Mouse (Mus musculus): ENCODE data around the gene Abca7. TPM values are rescaled to one million over a fixed set of nuclear protein-coding genes. Genes with fewer than 3 reads are reported as not detected.

Abca7 gene
- polyA plus RNA-seq, 1 experiment from 2014 or later: 2.2 TPM

DNA sequence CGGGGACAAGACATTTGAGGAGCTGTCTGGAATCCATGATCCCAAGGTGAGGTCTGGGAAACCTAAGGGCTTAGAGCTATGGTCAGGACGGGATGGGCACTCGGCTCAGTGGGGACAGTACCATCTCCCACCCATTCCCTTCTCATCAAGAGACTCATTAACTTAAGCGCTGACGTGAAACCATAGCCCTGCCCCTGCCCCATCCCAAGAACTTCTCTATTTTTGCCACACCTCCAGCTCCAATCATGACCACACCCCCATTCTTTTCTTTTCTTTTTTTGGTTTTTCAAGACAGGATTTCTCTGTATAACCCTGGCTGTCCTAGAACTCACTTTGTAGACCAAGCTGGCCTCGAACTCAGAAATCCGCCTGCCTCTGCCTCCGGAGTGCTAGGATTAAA lies 21.6 kb upstream of the Abca7 start:
- no peaks in the 10 kb centered on the region for H3K9me3 ChIP-seq
- peaks cover 66% of the 10 kb centered on the region for H3K36me3 ChIP-seq
- peaks cover 18% of the 10 kb centered on the region for H3K4me1 ChIP-seq
- no peak overlapping the region for H3K9ac ChIP-seq
- WGBS: 86% methylated on average over 8 of the region's 8 CpGs
- ATAC-seq (ENCODE audit: insufficient number of reproducible peaks, insufficient read depth, low FRiP score, low TSS enrichment, low read depth): no peak
- H3K4me3 ChIP-seq: no peak overlapping the region
- H3K27ac ChIP-seq: no peak overlapping the region
- peaks cover 15% of the 10 kb centered on the region for H3K27me3 ChIP-seq
- no peak overlapping the region for H3K4me2 ChIP-seq

DNA sequence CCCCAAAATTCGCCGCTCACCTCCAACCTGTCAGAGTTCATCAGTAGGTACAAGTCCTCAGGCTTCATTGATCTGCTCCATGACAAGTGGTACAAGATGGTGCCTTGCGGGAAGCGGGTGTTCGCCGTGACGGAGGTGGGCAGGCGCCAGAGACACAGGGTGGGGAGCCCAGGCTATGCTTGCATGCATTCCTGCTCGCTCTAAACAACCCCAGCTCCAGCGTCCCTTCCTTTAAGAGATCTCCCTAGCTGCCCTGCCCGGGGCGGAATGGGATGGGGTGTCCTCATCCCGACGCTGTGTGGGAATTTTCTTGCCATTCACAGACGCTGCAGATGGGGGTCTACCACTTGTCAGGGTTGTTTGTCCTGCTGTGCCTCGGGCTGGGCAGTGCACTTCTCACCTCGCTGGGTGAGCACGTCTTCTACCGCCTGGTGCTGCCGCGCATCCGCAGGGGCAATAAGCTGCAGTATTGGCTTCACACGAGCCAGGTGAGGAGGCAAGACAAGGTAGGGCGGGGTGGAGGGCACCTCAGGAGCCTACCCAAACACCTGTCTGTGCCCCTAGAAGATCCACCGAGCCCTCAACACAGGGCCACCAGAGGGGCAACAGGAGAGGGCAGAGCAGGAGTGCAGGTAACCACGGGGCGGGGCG lies 20.1 kb upstream of the Abca7 start:
- 87% methylated on average over 28 of the region's 28 CpGs for WGBS
- no peak overlapping the region for H3K9ac ChIP-seq
- peaks cover 70% of the 10 kb centered on the region for H3K36me3 ChIP-seq
- no peak for ATAC-seq (ENCODE audit: insufficient number of reproducible peaks, insufficient read depth, low FRiP score, low TSS enrichment, low read depth)
- no peak overlapping the region for H3K27ac ChIP-seq
- peaks cover 8% of the 10 kb centered on the region for H3K27me3 ChIP-seq
- no peak overlapping the region for H3K4me3 ChIP-seq
- H3K9me3 ChIP-seq: no peaks in the 10 kb centered on the region
- peaks cover 4% of the 10 kb centered on the region for H3K4me1 ChIP-seq
- H3K4me2 ChIP-seq: no peak overlapping the region

DNA sequence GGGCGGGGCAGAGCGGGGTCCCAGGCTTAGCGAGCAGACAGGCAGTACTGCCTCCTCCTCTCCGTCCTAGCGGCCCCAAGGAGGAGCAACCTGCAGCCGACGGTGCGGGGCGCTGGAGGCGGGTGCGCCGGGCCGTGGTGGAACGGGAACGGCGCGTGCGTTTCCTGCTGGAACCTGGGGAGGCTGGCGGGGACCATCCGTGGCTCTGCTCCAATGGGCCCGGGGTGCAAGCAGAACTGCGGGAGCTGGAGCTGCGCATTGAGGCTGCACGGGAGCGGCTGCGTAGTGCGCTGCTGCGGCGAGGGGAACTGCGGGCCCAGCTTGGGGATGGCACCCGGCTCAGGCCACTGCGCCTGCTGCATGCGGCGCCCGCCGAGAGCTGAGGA lies 19.6 kb upstream of the Abca7 start:
- H3K9me3 ChIP-seq: no peaks in the 10 kb centered on the region
- no peak overlapping the region for H3K27ac ChIP-seq
- H3K4me3 ChIP-seq: no peak overlapping the region
- H3K4me2 ChIP-seq: no peak overlapping the region
- no peak for ATAC-seq (ENCODE audit: insufficient number of reproducible peaks, insufficient read depth, low FRiP score, low TSS enrichment, low read depth)
- H3K4me1 ChIP-seq: peaks cover 4% of the 10 kb centered on the region
- 76% methylated on average over 31 of the region's 36 CpGs for WGBS
- H3K9ac ChIP-seq: no peak overlapping the region
- H3K27me3 ChIP-seq: peaks cover 3% of the 10 kb centered on the region
- peaks cover 75% of the 10 kb centered on the region for H3K36me3 ChIP-seq

DNA sequence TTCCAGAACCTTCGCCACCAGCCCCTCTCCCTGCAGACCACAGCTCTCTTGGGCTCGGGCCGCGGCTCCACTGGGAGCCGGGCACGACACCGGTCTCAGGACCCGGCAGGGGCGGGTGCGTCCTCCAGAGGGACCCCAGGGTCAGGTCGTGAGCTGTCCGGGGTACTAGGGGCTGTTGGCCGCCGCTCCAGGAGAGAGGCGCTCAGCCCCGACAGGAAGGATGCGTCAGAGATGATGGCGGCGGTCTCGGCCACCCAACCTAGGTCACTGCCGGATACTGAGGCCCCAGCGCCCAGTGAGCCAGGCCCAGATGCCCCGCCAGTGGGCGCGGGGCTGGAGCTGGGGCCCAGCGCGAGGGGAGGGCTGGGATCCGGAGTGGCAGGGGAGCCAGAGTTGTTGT lies 19.0 kb upstream of the Abca7 start:
- ATAC-seq (ENCODE audit: insufficient number of reproducible peaks, insufficient read depth, low FRiP score, low TSS enrichment, low read depth): no peak
- 84% methylated on average over 28 of the region's 28 CpGs for WGBS
- H3K4me3 ChIP-seq: no peak overlapping the region

DNA sequence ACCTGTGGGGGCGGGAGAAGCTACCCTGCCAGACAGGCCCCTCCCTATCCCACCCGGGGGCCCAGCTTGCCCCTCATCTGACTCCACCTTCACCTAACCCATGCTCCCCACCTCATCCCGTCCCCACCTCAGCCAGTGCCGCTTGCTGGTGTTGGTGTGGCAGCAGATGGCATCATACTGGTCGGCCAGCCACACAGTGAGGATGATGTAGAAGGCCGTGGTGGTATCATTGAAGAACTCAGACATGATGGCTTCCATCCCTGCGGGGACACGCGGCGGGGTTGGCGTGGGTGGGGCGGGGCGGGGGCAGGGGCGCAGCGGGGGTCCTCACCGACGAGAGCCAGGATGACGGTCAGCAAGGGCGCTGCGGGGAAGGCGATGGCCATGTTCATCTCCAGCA lies 18.2 kb upstream of the Abca7 start:
- ATAC-seq (ENCODE audit: insufficient number of reproducible peaks, insufficient read depth, low FRiP score, low TSS enrichment, low read depth): no peak
- no peak overlapping the region for H3K4me2 ChIP-seq
- H3K27ac ChIP-seq: no peak overlapping the region
- H3K36me3 ChIP-seq: peaks cover 74% of the 10 kb centered on the region
- peaks cover 14% of the 10 kb centered on the region for H3K4me1 ChIP-seq
- H3K9me3 ChIP-seq: no peaks in the 10 kb centered on the region
- H3K9ac ChIP-seq: no peak overlapping the region
- H3K4me3 ChIP-seq: no peak overlapping the region
- no peaks in the 10 kb centered on the region; the same call in 1 of the 2 replicates for H3K27me3 ChIP-seq
- whole genome bisulfite sequencing: 93% methylated on average over 21 of the region's 21 CpGs

More for the DNA sequence above, 19.0 kb upstream of the Abca7 start:
- Histone ChIP-seq H3K9me3 (no peaks in the 10 kb centered on the region), H3K27me3 (no peaks in the 10 kb centered on the region; the same call in 1 of the 2 replicates), H3K4me1 (peaks cover 7% of the 10 kb centered on the region), H3K36me3 (peaks cover 75% of the 10 kb centered on the region), H3K4me2 (no peak overlapping the region), H3K27ac (no peak overlapping the region), H3K9ac (no peak overlapping the region)

DNA sequence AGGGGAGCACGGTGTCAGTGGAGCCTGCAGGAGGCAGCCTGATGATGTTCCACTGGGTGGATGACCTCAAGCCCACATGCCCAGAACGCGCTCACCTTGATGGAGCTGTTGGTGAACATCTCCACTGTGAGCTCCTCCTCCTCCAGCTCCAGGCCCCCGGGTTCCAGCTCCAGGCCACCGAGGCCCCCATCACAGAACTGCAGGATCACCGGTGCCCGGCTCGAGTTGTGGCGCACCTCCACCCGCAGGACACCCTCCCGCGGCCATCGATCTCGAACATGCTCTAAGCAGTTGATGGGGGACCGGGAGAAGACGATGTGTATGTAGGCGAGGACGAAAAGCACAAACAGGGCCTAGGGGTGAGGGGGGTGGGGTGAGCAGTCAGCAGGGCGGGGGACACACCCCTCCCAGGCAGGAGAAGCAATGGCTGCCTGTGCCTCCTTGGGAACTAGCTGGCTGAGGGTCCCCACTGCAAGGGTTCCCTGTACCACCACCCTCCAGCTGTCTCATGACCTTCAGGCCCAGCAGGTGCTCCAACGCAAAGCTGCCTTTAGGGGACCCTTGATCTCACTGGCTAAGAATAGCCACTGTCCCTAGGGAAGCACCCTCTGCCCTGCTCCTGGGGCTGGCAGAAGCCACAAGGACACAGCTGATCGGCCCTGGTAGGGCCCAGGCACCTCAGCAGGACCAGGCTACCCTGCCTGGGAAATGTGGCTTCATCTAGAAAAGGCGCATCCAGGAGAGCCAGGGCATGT lies 16.7 kb upstream of the Abca7 start:
- Histone ChIP-seq H3K36me3 (peaks cover 59% of the 10 kb centered on the region), H3K9ac (peak overlapping the region; percentile 23; the same call in 1 of the 2 replicates), H3K4me3 (no peak overlapping the region), H3K9me3 (no peaks in the 10 kb centered on the region), H3K27me3 (no peaks in the 10 kb centered on the region), H3K4me1 (peaks cover 20% of the 10 kb centered on the region), H3K4me2 (no peak overlapping the region), H3K27ac (no peak overlapping the region)
- no peak for ATAC-seq (ENCODE audit: insufficient number of reproducible peaks, insufficient read depth, low FRiP score, low TSS enrichment, low read depth)
- WGBS: 92% methylated on average over 22 of the region's 22 CpGs

DNA sequence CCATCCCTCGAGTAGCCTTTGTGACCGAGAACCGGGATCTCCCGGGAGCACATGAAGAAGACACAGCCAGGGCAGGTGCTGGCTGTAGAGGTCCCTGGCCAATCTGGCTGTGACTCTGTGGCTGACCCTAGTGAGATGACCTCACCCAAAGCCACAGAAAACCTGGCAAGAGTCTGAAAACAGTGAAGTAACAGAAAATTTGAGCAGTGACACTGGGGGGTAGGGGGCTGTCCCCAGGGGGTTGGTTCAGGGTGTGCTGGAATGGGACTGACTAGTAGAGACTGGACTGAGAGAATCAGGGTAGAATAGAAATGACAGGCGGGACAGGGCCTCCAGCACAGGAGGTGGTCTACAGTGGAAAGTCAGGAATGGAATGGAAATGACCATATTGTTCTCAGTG lies 13.1 kb upstream of the Abca7 start:
- ATAC-seq (ENCODE audit: insufficient number of reproducible peaks, insufficient read depth, low FRiP score, low TSS enrichment, low read depth): no peak
- 77% methylated on average over 5 of the region's 5 CpGs for WGBS
- peak overlapping the region; percentile 84 for H3K9ac ChIP-seq
- H3K27me3 ChIP-seq: no peaks in the 10 kb centered on the region
- peak overlapping the region; percentile 98; the same call in 1 of the 2 replicates for H3K27ac ChIP-seq
- H3K4me1 ChIP-seq: peaks cover 44% of the 10 kb centered on the region
- H3K4me2 ChIP-seq: peak overlapping the region; percentile 93
- no peaks in the 10 kb centered on the region for H3K9me3 ChIP-seq
- peak overlapping the region; percentile 66 for H3K4me3 ChIP-seq
- peaks cover 24% of the 10 kb centered on the region for H3K36me3 ChIP-seq

DNA sequence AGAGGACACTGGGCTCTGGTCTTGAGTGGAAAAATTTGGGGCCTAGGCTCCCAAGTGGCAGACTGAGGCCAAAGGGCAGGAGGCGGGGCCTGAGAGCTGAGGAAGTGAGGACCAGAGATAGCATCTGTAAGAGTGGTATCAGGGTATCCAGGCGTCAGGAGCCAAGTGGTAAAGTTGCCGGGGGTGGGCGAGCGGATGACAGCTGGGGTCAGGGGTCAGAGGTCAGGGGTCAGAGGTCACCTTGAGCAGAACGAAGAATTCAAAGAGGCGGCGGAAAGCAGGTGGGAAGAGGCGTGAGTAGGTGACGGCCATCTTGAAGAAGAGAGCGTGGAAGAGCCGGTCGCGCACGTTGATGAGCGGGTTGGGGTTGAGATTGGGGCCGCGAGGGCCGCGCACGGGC lies 12.6 kb upstream of the Abca7 start:
- peak overlapping the region; percentile 93 for H3K4me2 ChIP-seq
- H3K9me3 ChIP-seq: no peaks in the 10 kb centered on the region
- peak overlapping the region; percentile 84 for H3K9ac ChIP-seq
- H3K27me3 ChIP-seq: no peaks in the 10 kb centered on the region
- H3K4me3 ChIP-seq: peak overlapping the region; percentile 66
- WGBS: 1% methylated on average over 21 of the region's 21 CpGs
- peak overlapping the region; percentile 98 for H3K27ac ChIP-seq
- no peak for ATAC-seq (ENCODE audit: insufficient number of reproducible peaks, insufficient read depth, low FRiP score, low TSS enrichment, low read depth)
- H3K36me3 ChIP-seq: peaks cover 19% of the 10 kb centered on the region
- H3K4me1 ChIP-seq: peaks cover 44% of the 10 kb centered on the region

DNA sequence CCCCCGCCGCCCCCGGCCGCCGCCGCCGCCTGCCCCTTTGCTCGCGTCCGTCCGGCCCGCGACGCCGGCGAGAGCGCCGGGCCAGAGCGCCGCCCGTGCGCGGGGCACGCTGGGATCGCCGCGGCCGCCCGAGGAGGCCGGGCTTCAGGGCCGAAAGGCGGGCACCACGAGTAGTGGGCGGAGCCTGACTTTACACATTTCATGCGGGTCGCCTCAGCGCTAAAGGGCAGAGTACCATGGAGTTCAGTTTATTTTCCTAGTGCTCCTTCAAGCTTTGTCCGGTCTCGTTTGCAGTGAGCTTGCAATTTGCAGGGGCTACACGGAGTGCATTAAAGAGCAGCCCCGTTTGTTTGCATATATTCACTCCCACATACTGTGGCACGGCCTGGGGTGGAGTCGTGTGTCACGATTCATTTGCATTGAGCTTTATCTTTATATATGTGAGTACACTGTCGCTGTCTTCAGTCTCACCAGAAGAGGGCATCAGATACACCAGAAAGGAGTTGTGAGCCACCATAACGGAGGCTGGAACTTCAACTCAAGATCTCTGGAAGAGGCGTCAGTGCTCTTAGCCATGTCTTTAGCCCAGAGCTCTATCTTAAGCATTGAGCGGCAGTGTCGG lies 12.0 kb upstream of the Abca7 start, which contains the start of gene Tmem259:
Gene Tmem259, minus strand, starts transcription at position 136 of the 622 bp plus-strand sequence.
- Histone ChIP-seq H3K9ac (peak within 1 kb of the TSS; percentile 84), H3K27ac (peak within 1 kb of the TSS; percentile 98), H3K27me3 (no peaks in the 10 kb centered on the region), H3K4me1 (peaks cover 49% of the 10 kb centered on the region), H3K9me3 (no peaks in the 10 kb centered on the region), H3K36me3 (peaks cover 13% of the 10 kb centered on the region), H3K4me2 (peak within 1 kb of the TSS; percentile 93), H3K4me3 (peak within 1 kb of the TSS; percentile 66)
- ATAC-seq (ENCODE audit: insufficient number of reproducible peaks, insufficient read depth, low FRiP score, low TSS enrichment, low read depth): peak; percentile 60
- WGBS: under 1% methylated on average over 39 of the region's 49 CpGs

DNA sequence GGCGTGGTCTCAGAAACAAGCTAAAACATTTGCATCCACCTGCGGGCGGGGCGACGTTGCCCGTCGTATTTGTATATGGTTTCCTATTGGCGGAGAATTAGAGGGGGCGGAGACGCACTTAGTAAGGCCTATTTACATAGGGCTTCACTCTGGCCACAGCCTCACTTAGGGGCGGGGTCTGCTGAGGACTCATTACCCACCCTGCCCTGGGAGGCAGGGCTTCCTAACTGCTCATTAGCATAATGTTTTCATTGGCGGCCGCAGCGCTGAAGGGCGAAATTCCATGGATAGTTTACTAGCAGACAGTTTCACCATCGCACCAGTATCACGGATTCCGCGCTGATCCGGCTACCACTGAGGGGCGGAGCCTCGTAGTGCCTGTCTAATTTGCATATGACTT lies 11.4 kb upstream of the Abca7 start:
- Histone ChIP-seq H3K36me3 (0 out of 2 replicates have a peak, but pooled peaks cover 8% of the 10 kb centered on the region), H3K27ac (peak overlapping the region; percentile 98), H3K9me3 (no peaks in the 10 kb centered on the region), H3K4me3 (peak overlapping the region; percentile 66), H3K4me2 (peak overlapping the region; percentile 93), H3K4me1 (peaks cover 54% of the 10 kb centered on the region), H3K9ac (peak overlapping the region; percentile 84), H3K27me3 (no peaks in the 10 kb centered on the region)
- ATAC-seq (ENCODE audit: insufficient number of reproducible peaks, insufficient read depth, low FRiP score, low TSS enrichment, low read depth): peak; percentile 89
- WGBS: 0% methylated on average over 22 of the region's 22 CpGs

DNA sequence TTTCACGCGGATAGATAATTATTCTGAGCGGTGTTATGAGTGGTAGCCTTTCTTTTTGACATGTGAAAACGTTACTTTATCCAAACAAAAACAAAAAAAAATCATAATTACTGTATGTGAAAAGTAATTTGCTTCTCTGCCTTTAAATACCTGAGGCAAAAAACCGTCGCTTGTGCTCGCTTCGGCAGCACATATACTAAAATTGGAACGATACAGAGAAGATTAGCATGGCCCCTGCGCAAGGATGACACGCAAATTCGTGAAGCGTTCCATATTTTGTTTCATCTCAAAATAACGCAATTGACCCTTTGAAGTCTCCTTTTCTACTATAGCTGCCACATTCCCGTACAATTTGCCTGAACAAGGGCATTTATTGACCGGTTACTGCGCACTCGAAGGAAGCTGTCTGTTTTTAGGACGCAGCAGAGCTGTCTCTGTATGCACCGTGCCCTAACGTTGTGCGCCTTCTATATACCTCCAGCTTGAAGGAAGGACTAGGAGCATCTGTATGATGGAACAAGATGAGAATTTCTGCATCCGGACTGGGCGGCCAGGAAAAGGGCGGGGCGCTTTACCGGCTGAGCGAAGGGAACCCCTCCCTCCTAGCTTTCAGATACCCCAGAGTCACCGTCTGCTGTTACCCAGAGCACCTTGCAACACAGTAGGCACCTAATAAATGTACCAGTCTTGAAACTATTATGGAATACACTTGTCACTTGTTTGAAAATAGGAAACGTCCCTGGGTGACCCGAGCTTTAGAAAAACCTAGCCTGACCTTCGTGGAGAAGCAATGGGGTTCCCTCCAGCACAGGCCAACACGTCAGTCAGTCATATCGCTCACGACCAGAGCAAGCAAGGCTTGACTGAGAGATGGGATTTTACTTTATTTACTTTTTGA lies 10.7 kb upstream of the Abca7 start:
- peaks cover 58% of the 10 kb centered on the region for H3K4me1 ChIP-seq
- peak overlapping the region; percentile 93 for H3K4me2 ChIP-seq
- no peaks in the 10 kb centered on the region for H3K27me3 ChIP-seq
- H3K27ac ChIP-seq: peak overlapping the region; percentile 98
- ATAC-seq (ENCODE audit: insufficient number of reproducible peaks, insufficient read depth, low FRiP score, low TSS enrichment, low read depth): no peak
- H3K9ac ChIP-seq: peak overlapping the region; percentile 84
- 0 out of 2 replicates have a peak, but pooled peaks cover 8% of the 10 kb centered on the region for H3K36me3 ChIP-seq
- no peaks in the 10 kb centered on the region for H3K9me3 ChIP-seq
- 3% methylated on average over 35 of the region's 35 CpGs for WGBS
- H3K4me3 ChIP-seq: peak overlapping the region; percentile 66
